Mouse (Mus musculus) T-cell, adult 2 months (primary cell): Measurements from ENCODE around the gene Pcif1.

Experiments used
- DNase-seq: peaks from one replicate; pipeline ENCODE4 v3.0.0; 2022; ENCODE audit warnings: low spot score

Gene Pcif1

DNA sequence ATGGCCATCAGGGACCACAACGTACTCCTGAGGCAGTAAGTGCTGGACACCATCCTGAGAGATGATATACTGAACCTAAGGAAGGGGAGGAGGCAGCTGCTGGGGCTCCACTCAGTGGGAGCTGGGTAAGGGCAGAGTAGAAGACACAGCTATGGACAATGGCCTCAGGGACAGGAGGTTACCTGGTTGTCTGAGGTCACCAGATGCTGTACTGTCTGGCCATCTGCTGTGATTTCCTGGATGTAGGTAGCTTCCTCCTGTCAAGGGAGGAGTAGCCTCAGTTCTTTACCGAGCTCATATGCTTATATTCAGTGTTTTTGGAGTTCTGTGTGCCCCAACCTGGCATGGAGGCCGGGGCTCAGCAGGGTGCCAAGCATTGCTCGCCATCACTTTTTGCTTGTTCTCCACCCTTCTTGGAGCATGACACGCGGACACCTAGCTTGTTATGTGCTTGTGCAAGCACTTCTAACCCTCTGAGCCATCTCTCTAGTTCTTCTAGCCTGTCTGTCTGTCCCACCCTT lies 13.7 kb downstream of the Pcif1 start:
- no peak for DNase-seq

GRCm38 (mm10) chr2:164894048-164894447 lies 14.9 kb downstream of the Pcif1 start:
- DNase-seq: no peak

- no peak for DNase-seq
Observed at GRCm38 (mm10) chr2:164894644-164895043, 15.5 kb downstream of the Pcif1 start.

DNA sequence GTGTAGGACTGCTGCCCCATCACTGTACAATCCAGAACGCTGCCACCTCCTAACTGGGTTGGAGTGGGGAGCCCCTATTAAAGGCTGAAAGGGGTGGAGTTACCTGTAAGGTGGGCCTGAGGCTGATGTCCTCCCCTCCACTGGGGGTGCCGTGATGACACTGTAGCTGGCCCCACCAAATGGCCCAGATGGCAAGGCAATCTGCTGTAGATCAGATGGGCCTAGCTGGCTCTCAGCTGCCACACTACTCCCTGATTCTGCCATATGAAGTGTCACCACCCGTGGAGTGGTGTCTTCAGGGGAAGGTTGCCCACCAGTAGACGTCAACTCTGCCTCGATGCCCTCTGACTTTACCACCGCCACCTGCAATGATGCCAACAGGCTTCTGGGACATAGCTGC lies 16.8 kb downstream of the Pcif1 start:
- no peak for DNase-seq

GRCm38 (mm10) chr2:164898008-164898407 lies 18.9 kb downstream of the Pcif1 start:
- no peak for DNase-seq

- DNase-seq: no peak
Observed at GRCm38 (mm10) chr2:164899034-164899433, 19.9 kb downstream of the Pcif1 start.

GRCm38 (mm10) chr2:164899723-164900459 lies 20.8 kb downstream of the Pcif1 start:
- peak; percentile 72 for DNase-seq

GRCm38 (mm10) chr2:164901380-164901779 lies 22.3 kb downstream of the Pcif1 start:
- DNase-seq: no peak

- no peak for DNase-seq
Observed at GRCm38 (mm10) chr2:164903496-164903895, 24.4 kb downstream of the Pcif1 start.

DNA sequence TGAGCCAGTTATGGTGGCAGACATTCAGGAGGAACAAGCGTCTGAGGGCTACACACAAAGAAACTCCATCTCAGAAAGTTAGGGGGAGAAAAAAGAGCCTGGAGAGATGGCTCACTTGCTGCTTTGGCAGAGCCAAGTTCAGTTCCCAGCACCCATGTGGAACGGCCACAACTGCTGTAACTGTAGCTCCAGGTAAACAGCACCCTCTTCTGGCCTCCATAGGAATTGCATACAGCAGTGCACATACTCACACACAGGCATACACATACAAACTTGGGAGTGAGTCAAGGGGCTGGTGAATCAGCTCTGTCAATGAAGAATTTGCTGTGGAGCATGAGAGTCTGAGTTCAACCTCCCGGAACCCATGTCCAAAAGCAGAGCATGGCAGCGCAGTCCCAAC lies 27.0 kb downstream of the Pcif1 start:
- DNase-seq: no peak

DNA sequence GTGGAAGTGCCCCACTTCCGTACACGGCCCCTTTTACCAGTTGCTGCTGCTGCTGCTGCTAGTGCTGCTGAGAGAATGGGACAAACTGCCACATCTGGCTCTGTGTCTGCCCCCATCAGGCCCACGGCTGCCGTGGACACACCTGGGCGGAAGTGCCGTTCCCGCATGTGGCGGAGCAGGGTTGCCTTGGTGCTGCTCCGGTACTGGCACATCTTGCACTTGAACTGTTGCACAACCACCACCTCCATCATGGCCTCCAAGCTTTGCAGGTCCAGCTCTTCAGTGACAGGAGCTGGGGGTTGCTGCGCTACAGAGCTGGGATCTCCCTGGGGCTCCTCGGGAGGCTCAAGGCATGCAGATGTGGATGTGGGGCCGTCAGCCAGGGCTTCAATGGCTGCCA lies 28.4 kb downstream of the Pcif1 start:
- DNase-seq: no peak

- no peak for DNase-seq
Observed at GRCm38 (mm10) chr2:164908011-164908410, 28.9 kb downstream of the Pcif1 start.

- no peak for DNase-seq
Observed at GRCm38 (mm10) chr2:164909100-164909499, 30.0 kb downstream of the Pcif1 start.

DNA sequence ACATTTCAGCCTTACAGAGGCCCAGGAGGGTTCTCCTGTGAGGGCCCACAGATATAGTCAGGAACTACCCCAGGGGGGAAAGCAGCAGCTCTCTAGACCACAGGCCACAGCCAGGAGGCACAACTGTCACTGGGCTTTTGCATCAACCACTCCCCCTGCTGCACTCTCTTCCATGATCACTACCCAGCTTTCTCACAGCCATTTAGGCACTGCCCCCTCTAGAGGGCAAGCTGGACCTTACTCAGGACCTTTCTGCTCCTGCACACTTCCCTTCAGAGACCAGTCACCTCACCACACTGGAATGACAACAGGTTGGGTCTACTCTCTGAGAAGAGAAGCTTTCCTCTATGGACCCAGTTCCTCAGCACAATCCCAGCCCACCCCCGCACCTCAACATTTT lies 30.4 kb downstream of the Pcif1 start:
- DNase-seq: no peak

- DNase-seq: no peak
Observed at GRCm38 (mm10) chr2:164910360-164911061, 31.4 kb downstream of the Pcif1 start.

- DNase-seq: peak; percentile 88
Observed at GRCm38 (mm10) chr2:164911086-164912048, 32.3 kb downstream of the Pcif1 start, which contains the start of gene Zfp335. Zfp335 (minus strand) TSS chr2:164911757.

DNA sequence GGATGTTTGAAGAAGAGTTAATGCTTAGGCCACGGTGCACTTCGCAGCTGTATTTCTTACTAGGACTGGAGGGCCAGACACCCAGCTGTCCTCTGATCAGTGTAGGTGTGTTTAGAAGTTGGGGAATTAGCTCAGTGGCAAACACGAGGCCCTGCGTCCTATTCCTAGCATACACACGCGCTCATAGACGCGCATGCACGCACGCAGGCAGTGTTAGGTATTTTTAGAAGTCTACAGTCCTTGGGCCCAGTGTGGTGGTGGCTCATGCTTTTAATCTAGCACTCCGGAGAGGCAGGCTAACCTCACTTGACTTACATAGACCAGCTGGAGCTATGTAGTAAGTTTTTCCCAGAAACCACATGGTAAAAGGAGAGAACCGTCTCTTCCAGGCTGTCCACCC lies 33.0 kb downstream of the Pcif1 start:
- peak; percentile 74 for DNase-seq

GRCm38 (mm10) chr2:164912749-164913427 lies 33.8 kb downstream of the Pcif1 start:
- DNase-seq: no peak

DNA sequence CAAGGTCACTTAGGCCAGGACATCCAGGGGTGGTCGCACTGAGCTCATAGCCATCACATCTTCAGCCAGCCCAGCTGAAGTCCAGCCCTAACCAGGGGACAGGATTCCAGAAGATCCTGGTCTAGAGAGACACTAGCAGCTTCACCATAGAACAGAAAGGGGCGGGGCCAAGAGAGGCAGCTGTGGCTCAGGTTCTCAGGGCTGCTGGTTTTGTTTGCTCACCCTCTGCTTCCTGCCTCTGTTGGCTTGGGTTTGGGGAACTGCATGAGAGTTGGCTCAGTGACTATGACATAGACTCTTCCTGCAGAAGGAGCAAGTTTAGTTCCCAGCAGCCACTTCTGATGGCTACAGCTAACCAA lies 34.3 kb downstream of the Pcif1 start:
- peak; percentile 84 for DNase-seq

DNA sequence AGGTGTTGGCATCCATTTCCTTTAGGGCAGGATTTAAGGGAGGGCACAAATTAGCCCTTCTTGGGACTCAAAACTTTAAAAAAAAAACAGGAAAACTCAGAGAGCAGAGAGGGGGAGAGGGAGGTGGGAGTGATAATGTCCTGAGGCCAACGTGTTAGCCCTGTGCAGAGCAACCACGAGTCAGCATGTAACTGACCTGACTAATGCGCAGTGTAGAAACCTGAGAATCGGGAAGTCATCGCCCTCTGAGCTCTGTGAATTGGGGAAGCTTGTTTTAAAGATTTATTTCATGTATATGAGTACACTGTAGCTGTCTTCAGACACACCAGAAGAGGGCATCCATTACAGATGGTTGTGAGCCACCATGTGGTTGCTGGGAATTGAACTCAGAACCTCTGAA lies 37.7 kb downstream of the Pcif1 start:
- no peak for DNase-seq

GRCm38 (mm10) chr2:164917371-164917770 lies 38.3 kb downstream of the Pcif1 start:
- no peak for DNase-seq

GRCm38 (mm10) chr2:164918325-164918724 lies 39.2 kb downstream of the Pcif1 start:
- DNase-seq: peak; percentile 58
